7 mouse cellular contexts compared by ENCODE assay signal in the genomic region with DNA sequence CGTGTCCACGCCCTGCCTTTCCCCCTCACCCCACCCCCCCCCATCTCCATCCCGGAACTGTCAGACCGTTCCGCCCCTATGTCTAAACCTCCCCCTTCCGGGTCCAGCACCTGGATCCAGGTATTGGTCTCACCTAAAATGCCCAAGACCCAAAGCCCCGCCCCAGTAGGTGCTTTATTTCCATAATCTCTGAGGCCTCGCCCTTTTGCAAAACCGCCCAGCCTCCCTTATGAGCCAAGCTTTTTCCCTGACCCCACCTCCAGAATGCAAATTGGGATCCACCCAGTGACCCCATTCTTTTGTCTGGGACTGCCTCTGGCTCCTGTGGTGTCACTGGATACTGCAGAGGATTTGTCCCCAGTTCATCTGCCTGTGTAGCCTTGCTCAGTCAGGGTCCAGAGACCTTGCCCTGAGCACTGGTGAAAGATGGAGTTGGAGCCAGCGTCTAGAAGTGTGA. TPM values are rescaled to one million over a fixed set of nuclear protein-coding genes. Genes with fewer than 3 reads are reported as not detected.
A peak's percentile ranks its signal among the peaks of the same experiment; 100 is the strongest.
DNase-seq lines count a peak whose midpoint lies in the region; ATAC-seq and TF ChIP-seq lines count a peak whose summit lies in the region.

A gene (minus strand): TSS at position 430 of the 457 bp plus-strand sequence.

- peak; percentile 64; the same call in 1 of the 2 replicates for TF ChIP-seq EP300 in liver, postnatal 0 days (IDR thresholded peaks at IDR 0.05; ENCODE audit: low read depth)

- H3K9me3 ChIP-seq in liver, postnatal 0 days (ENCODE audit: low read length), result no peaks in the 10 kb centered on the region

- no peaks in the 10 kb centered on the region for H3K27me3 ChIP-seq in liver, postnatal 0 days (ENCODE audit: insufficient read depth, low read length)

- peaks cover 25% of the 10 kb centered on the region for H3K4me1 ChIP-seq in liver, postnatal 0 days (ENCODE audit: insufficient read depth)

- peak; percentile 91 for DNase-seq in Muller cell, postnatal 12 days (ENCODE audit: inconsistent ontology term)
- peak in 1 of 2 experiments; percentile 39 for DNase-seq in adrenal gland, postnatal 4 days (ENCODE audit: low spot score in 2 of 2)
- peak; percentile 39 for DNase-seq in fat pad, adult 2 months (ENCODE audit: extremely low read depth, low read depth, low spot score)
- DNase-seq in heart, postnatal 14 days, result peak; percentile 29 to 55
- DNase-seq in large intestine, adult 2 months (ENCODE audit: low read depth, low spot score), result peak; percentile 16
- peak; percentile 81 for DNase-seq in liver, postnatal 0 days
- DNase-seq in ovary, postnatal 14 days (ENCODE audit: low spot score), result peak; percentile 21

- peak within 1 kb of the TSS; percentile 79 for H3K9ac ChIP-seq in liver, postnatal 0 days (replicated peaks)

- no peak for TF ChIP-seq CTCF in liver, postnatal 0 days (IDR thresholded peaks at IDR 0.05; ENCODE audit: low read depth)

- H3K36me3 ChIP-seq in liver, postnatal 0 days (replicated peaks; ENCODE audit: insufficient read depth, low read length), result 0 out of 2 replicates have a peak, but pooled peaks cover 5% of the 10 kb centered on the region

- intact Hi-C loops in heart, postnatal 14 days (cut with DNase I), result no loop called here

- peak; percentile 73 for ATAC-seq in liver, postnatal 0 days

- peak within 1 kb of the TSS; percentile 65 for H3K4me3 ChIP-seq in liver, postnatal 0 days (ENCODE audit: low read depth, low read length)

- peak within 1 kb of the TSS; percentile 95 for H3K4me2 ChIP-seq in liver, postnatal 0 days (ENCODE audit: low read depth, low read length)

- peak within 1 kb of the TSS; percentile 97 for H3K27ac ChIP-seq in liver, postnatal 0 days (ENCODE audit: low read depth)

- 5% methylated on average over 10 of the region's 10 CpGs for WGBS in large intestine, adult 2 months
- 6% methylated on average over 10 of the region's 10 CpGs for WGBS in liver, postnatal 0 days (ENCODE audit: insufficient replicate concordance)

RNA-seq across cellular contexts. Expression of the gene that starts here (rescaled TPM):
- 10 to 100 TPM; 33.5 to 46.9 TPM for total RNA-seq in adrenal gland, postnatal 4 days (2021)
- total RNA-seq in heart, postnatal 14 days (2021), result 1 to 10 TPM; 5.4 to 8.2 TPM
- 10.8 and 15.2 TPM in 2 replicates for polyA plus RNA-seq in large intestine, adult 2 months (2012; rRNA removed)
- polyA plus RNA-seq in liver, postnatal 0 days (2015; fragmentation: Nextera tagmentation; extraction: Ambion mirVana), result 265 and 296 TPM in 2 replicates

Comparison
In these comparisons a context has a peak if more than half of its experiments do, and no peak if none do; other contexts are left out.
1. RNA of the gene that starts here (polyA plus RNA-seq): 265 to 296 TPM in liver, postnatal 0 days; 10.8 to 15.2 TPM in large intestine, adult 2 months; every median in the first group is over 10 times any median in the second.